Mouse (Mus musculus) ES-CJ7 (cell line): ENCODE data around the gene Lrig1.
A peak's percentile ranks its signal among the peaks of the same experiment; 100 is the strongest.

ENCODE experiments used
- DNase-seq: peaks from one replicate; pipeline ENCODE4 v3.0.0; 2011; ENCODE audit warnings: low read depth, low spot score

Gene Lrig1

DNA sequence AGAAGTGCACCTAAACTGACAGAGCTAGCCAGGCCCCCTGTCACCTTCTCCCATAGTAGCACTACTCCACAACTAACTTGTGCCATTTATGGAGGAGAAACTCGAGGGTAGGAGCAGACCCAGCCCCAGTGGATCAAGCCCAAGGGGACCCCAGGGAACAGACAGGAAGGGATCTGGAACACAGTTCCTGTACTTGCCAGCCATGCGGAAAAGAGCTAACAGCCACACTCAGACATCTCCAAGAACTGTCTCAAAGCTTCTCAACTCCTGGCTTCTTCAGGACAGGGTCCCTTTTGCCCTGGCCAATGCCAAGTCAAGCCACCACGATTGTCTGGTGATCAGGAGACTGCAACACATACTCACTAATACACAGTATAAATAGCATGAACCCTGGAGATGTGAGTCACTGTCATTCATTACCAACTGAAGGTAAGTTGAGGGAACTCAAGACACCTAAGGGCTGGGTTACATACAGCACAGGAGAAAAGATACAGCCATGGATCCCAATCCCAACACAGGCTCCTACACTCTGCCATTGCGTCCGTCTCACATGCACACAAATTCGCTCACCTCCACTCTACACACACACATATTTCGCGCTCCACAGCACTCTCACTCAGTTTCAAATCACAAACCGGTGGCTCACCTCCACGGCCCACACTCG is 1.3 kb downstream of the Lrig1 start:
- peak; percentile 16 for DNase-seq

- DNase-seq = no peak
Measured at GRCm38 (mm10) chr6:94697423-94697822, 2.5 kb downstream of the Lrig1 start.

GRCm38 (mm10) chr6:94696182-94697080 is 3.5 kb downstream of the Lrig1 start:
- no peak for DNase-seq

GRCm38 (mm10) chr6:94695121-94695930 is 4.6 kb downstream of the Lrig1 start:
- DNase-seq = peak; percentile 69

GRCm38 (mm10) chr6:94694481-94694880 is 5.5 kb downstream of the Lrig1 start:
- DNase-seq = peak; percentile 65

GRCm38 (mm10) chr6:94693091-94693490 is 6.9 kb downstream of the Lrig1 start:
- DNase-seq = no peak

DNA sequence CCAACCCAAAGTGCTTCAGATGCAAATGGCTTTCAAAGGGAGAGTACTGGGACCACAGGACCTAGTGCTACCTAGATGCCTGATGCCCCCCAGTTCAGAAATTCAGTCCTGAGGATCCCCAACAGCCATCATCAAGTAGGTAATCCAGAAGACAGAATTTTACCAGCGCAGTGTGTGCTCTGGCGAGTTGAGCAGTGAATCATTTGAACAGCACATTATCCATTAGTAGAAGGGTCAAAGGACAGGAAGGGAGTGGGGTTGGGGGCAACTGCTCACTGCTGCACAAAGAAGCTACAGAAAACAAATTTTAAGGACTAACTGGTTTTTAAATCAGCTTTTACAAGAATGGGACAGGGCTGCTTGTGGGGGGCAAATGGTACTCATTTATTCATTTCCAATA is 8.0 kb downstream of the Lrig1 start:
- no peak for DNase-seq

- no peak for DNase-seq
Measured at GRCm38 (mm10) chr6:94690247-94690646, 9.7 kb downstream of the Lrig1 start.

- DNase-seq = peak; percentile 19
Measured at GRCm38 (mm10) chr6:94688722-94689121, 11.2 kb downstream of the Lrig1 start.

GRCm38 (mm10) chr6:94686048-94686447 is 13.9 kb downstream of the Lrig1 start:
- DNase-seq = no peak

DNA sequence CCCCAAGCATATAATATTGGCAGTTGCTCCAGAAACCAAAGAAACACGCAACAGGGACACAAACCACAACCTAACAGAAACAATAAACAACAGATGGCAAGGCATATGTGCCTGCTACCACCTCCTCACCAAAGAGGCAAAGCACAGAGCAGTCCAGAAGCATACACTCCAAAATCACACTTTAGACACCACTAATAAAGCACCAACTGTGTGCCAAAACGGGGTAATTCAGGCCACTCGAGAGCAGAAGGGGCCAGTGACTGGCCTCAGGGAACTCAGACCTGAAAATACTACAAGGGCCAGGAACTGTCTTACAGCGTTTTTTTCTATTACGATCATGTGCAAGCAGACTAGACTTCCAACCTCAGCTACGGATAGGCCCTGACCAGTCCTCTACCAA is 14.3 kb downstream of the Lrig1 start:
- no peak for DNase-seq

- DNase-seq = peak; percentile 70
Measured at GRCm38 (mm10) chr6:94684844-94685557, 15.0 kb downstream of the Lrig1 start.

DNA sequence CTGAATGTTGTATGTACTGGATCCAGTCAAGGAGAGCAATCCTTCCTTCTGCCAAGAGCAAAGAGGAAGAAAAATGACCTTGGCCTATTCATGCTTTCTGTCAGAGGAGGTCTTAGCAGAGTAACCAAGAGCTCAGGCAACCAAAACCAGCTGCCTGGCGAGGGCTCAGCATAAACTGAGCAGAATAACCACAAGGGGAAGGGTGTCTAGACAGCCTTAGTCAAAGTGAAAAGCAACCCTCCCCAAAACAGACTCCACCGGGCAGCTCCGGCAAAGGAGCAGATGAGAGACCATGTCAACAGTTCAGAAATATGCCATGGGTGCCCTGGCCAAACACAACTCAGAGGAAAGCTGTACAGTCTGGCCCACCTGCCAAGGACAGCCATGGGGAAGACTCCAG is 16.3 kb downstream of the Lrig1 start:
- no peak for DNase-seq

DNA sequence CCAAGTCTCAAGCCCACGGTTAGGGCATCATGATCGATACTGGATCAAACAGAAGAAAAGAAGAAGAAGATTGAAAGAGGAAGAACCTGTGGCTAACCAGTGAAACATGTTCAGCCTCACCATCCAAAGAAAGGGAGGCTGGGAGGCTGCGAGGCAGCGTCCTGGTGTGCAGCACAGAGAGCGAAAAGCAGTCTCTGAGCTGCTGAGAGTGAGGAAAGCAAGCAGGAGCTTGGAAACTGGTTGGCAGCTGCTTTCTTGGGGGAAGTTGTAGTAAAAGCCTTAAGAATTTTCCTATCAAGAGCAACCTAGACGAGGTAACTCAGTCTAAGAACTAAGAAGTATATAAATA is 17.7 kb downstream of the Lrig1 start:
- DNase-seq = no peak

- no peak for DNase-seq
Measured at GRCm38 (mm10) chr6:94681446-94682269, 18.3 kb downstream of the Lrig1 start.

DNA sequence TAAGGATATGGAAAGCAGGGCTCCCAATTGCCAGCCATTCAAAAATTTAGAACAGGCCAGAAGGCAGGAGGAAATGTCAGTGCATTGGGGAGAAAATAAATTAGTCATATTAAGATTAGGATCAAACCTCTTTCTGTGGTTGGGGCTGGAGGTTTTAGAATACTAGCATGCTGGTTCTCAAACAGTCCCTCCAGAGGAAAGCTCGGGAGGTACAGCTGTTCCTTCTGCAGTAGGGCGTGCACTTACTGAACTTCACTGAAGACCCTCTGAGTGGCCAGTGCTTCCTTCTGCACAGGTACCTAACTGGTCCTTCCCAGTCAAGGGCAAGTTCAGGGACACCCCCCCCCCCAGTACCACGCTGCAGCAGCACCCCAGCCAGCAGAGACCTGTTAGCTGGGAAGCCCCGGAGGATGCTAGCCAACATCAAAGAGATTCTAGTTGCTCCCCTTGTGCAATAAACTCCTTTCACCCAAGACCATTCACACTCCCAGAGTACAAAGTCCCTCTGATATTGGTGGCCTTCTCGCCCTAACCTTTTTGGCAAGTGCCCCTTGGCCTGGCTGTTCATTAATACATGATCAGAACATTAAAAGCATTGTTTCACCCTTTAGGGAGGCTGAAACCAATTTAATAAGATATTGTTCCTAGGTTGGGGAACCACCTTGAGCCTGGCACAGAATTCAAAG is 19.1 kb downstream of the Lrig1 start:
- DNase-seq = no peak

- DNase-seq = no peak
Measured at GRCm38 (mm10) chr6:94679249-94679648, 20.7 kb downstream of the Lrig1 start.

- DNase-seq = no peak
Measured at GRCm38 (mm10) chr6:94678377-94679164, 21.4 kb downstream of the Lrig1 start.

DNA sequence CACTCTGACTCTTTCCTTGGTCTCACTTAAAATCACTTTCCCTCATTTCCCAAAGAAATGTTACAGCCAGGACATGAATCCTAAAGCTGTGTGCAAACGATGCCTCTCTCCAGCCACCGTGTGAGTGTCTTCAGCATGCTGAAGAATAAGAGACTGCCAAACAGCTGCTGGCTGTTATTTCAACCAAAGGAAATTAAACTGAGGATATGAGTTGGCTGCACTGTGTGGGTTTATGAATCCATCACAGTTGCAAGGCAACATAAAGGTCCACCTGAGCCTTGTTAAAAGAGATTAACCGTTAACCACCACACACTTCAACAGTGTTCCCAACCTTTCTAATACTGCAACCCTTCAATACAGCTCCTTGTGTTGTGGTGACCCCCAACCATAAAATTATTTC is 22.5 kb downstream of the Lrig1 start:
- no peak for DNase-seq
